Comparison of ENCODE assay signal across 10 mouse cellular contexts in the genomic region with DNA sequence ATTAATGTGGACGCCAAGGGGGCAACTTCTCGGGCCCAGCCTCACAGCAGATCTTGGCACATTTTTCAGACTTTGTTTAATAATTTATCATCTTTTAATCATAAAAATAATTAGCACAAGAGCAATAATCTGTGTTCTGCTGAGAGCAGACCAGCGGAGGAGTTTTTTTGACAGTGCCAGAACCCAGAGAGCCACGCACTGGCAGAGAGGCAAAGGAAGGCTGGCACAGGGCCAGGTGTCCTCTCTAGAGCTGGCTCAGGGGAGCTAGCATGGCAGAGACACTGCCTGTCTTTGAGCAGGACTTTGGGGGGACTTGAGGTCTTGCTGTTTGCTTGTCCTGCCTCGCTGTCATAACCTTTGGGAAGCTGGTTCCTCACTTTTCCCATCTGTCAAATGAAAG.
A peak's percentile ranks its signal among the peaks of the same experiment; 100 is the strongest.
DNase-seq lines count a peak whose midpoint lies in the region; ATAC-seq and TF ChIP-seq lines count a peak whose summit lies in the region.
"Had no signal": no experiment of that assay in that cellular context is flagged by ENCODE, and none has a peak within 500 bp of the region (broad histone marks: within the 10 kb centered on the region; RNA-seq: fewer than 3 reads in every experiment).

No protein-coding gene starts in this region.

- no peak overlapping the region for H3K4me3 ChIP-seq in midbrain, embryonic 14.5 days (replicated peaks; ENCODE audit: low read depth, low read length)
- H3K4me3 ChIP-seq in midbrain, embryonic 13.5 days (replicated peaks) = no peak overlapping the region
- H3K4me3 ChIP-seq in midbrain, postnatal 0 days (ENCODE audit: low read depth, low read length) = no peak overlapping the region
- H3K4me3 ChIP-seq: erythroblast, embryonic 14.5 days; limb, embryonic 13.5 days had no signal

- no peak overlapping the region for H3K9ac ChIP-seq in midbrain, embryonic 14.5 days (replicated peaks; ENCODE audit: low read length)
- no peak overlapping the region for H3K9ac ChIP-seq in midbrain, embryonic 13.5 days (replicated peaks)
- no peak overlapping the region for H3K9ac ChIP-seq in midbrain, postnatal 0 days (replicated peaks; ENCODE audit: low read length, poor library complexity, severe bottlenecking)
- H3K9ac ChIP-seq: limb, embryonic 13.5 days had no signal

- peak; percentile 56 to 69 for DNase-seq in heart, adult 18-20 months
- DNase-seq in heart, postnatal 25 days (ENCODE audit: low spot score) = no peak
- peak; percentile 77 for DNase-seq in midbrain, embryonic 14.5 days
- DNase-seq in cerebellum, postnatal 4 days (ENCODE audit: low spot score in 2 of 2) = peak; percentile 63 to 80
- peak; percentile 81 for DNase-seq in midbrain, postnatal 0 days (ENCODE audit: low spot score)
- no peak for DNase-seq in spleen, adult 18-20 months
- DNase-seq in urinary bladder, adult 18-20 months (ENCODE audit: low spot score in 2 of 2) = no peak

- no peak overlapping the region for H3K4me2 ChIP-seq in midbrain, embryonic 14.5 days (ENCODE audit: low read length)
- no peak overlapping the region for H3K4me2 ChIP-seq in midbrain, embryonic 13.5 days (replicated peaks)
- no peak overlapping the region for H3K4me2 ChIP-seq in midbrain, postnatal 0 days (ENCODE audit: low read depth, low read length, poor library complexity, severe bottlenecking)
- H3K4me2 ChIP-seq: limb, embryonic 13.5 days had no signal

- peaks cover 11% of the 10 kb centered on the region for H3K4me1 ChIP-seq in midbrain, embryonic 14.5 days (ENCODE audit: control insufficient read depth, insufficient read depth, low read length)
- peaks cover 18% of the 10 kb centered on the region for H3K4me1 ChIP-seq in midbrain, embryonic 13.5 days (replicated peaks)
- H3K4me1 ChIP-seq in midbrain, postnatal 0 days (ENCODE audit: insufficient read depth, low read length) = 0 out of 2 replicates have a peak, but pooled peaks cover 6% of the 10 kb centered on the region

- ATAC-seq in midbrain, embryonic 14.5 days (ENCODE audit: low FRiP score, low TSS enrichment) = no peak
- no peak for ATAC-seq in midbrain, embryonic 13.5 days
- no peak for ATAC-seq in midbrain, postnatal 0 days (ENCODE audit: low FRiP score)

- H3K36me3 ChIP-seq in midbrain, embryonic 14.5 days (ENCODE audit: control insufficient read depth, insufficient read depth, low read length) = no peaks in the 10 kb centered on the region
- H3K36me3 ChIP-seq in midbrain, embryonic 13.5 days = no peaks in the 10 kb centered on the region
- H3K36me3 ChIP-seq in midbrain, postnatal 0 days (ENCODE audit: insufficient read depth, low read length) = no peaks in the 10 kb centered on the region
- H3K36me3 ChIP-seq: limb, embryonic 13.5 days had no signal

- 70% methylated on average over 5 of the region's 5 CpGs for WGBS in midbrain, embryonic 14.5 days
- 79% methylated on average over 5 of the region's 5 CpGs for WGBS in midbrain, embryonic 13.5 days
- 53% methylated on average over 5 of the region's 5 CpGs for WGBS in midbrain, postnatal 0 days

- no peak for TF ChIP-seq CTCF in midbrain, postnatal 0 days (IDR thresholded peaks at IDR 0.05)

- H3K27me3 ChIP-seq in midbrain, embryonic 14.5 days (ENCODE audit: control insufficient read depth, insufficient read depth, low read length) = no peaks in the 10 kb centered on the region
- H3K27me3 ChIP-seq in midbrain, embryonic 13.5 days = peaks cover 3% of the 10 kb centered on the region; the same call in 1 of the 2 replicates
- H3K27me3 ChIP-seq in midbrain, postnatal 0 days (ENCODE audit: insufficient read depth, low read length) = no peaks in the 10 kb centered on the region

- intact Hi-C loops in heart, postnatal 25 days (cut with DNase I) = no loop called here

- H3K9me3 ChIP-seq in midbrain, embryonic 14.5 days (ENCODE audit: control insufficient read depth, low read length) = no peaks in the 10 kb centered on the region
- H3K9me3 ChIP-seq in midbrain, embryonic 13.5 days = no peaks in the 10 kb centered on the region
- H3K9me3 ChIP-seq in midbrain, postnatal 0 days (ENCODE audit: low read length) = no peaks in the 10 kb centered on the region
- H3K9me3 ChIP-seq: limb, embryonic 13.5 days had no signal

- H3K27ac ChIP-seq in midbrain, embryonic 14.5 days (replicated peaks; ENCODE audit: low read depth, low read length) = no peak overlapping the region
- H3K27ac ChIP-seq in midbrain, embryonic 13.5 days = no peak overlapping the region
- no peak overlapping the region for H3K27ac ChIP-seq in midbrain, postnatal 0 days (ENCODE audit: low read depth, low read length)
- H3K27ac ChIP-seq: limb, embryonic 13.5 days had no signal

Comparison
In these comparisons a context has a peak if more than half of its experiments do, and no peak if none do; other contexts are left out.
1. DNase-seq: peak in heart, adult 18-20 months (2 of 2), midbrain, embryonic 14.5 days (single experiment), cerebellum, postnatal 4 days (2 of 2) and midbrain, postnatal 0 days (single experiment); none in heart, postnatal 25 days (single experiment), spleen, adult 18-20 months (0 of 2) and urinary bladder, adult 18-20 months (0 of 2).